Mouse (Mus musculus) embryonic facial prominence, embryonic 15.5 days (tissue): ENCODE data around the gene Abcb6. TPM values are rescaled to one million over a fixed set of nuclear protein-coding genes. Genes with fewer than 3 reads are reported as not detected.

Experiments
- ATAC-seq: fragments of 200-750 bp; cut with Nextera tagmentation; 2 replicates; pipeline ENCODE4 v1.8.0; 2017; ENCODE audit warnings: low read depth, moderate TSS enrichment; ENCODE audit not compliant: insufficient number of reproducible peaks, low FRiP score, low TSS enrichment
- H3K27ac ChIP-seq: fragments of 300-500 bp; sonication (generic); replicated peaks from 2 replicates; pipeline ENCODE4 v1.5.1; 2015; ENCODE audit warnings: mild to moderate bottlenecking, inconsistent platforms
- H3K27me3 ChIP-seq: fragments of 300-500 bp; sonication (generic); 2 replicates; pipeline ENCODE4 v1.6.1; 2015; ENCODE audit warnings: inconsistent platforms
- H3K36me3 ChIP-seq: fragments of 300-500 bp; sonication (generic); 2 replicates; pipeline ENCODE4 v1.6.1; 2015; ENCODE audit warnings: mild to moderate bottlenecking, inconsistent platforms
- H3K4me1 ChIP-seq: fragments of 300-500 bp; sonication (generic); 2 replicates; pipeline ENCODE4 v1.6.1; 2015; ENCODE audit warnings: inconsistent platforms
- H3K4me2 ChIP-seq: fragments of 300-500 bp; sonication (generic); replicated peaks from 2 replicates; pipeline ENCODE4 v1.6.1; 2015; ENCODE audit warnings: mild to moderate bottlenecking, inconsistent platforms
- H3K4me3 ChIP-seq: fragments of 300-500 bp; sonication (generic); replicated peaks from 2 replicates; pipeline ENCODE4 v1.5.1; 2015; ENCODE audit warnings: mild to moderate bottlenecking, inconsistent platforms
- H3K9ac ChIP-seq: fragments of 300-500 bp; sonication (generic); 2 replicates; pipeline ENCODE4 v1.6.1; 2015; ENCODE audit warnings: inconsistent platforms
- H3K9me3 ChIP-seq: fragments of 300-500 bp; sonication (generic); replicated peaks from 2 replicates; pipeline ENCODE4 v1.6.1; 2016; ENCODE audit warnings: inconsistent platforms
- WGBS: fragments of 180-500 bp; shearing (Covaris S2); methylation state at CpG from one replicate; pipeline ENCODE4 v1.1.7; 2015; 5-methylcytosine and 5-hydroxymethylcytosine counted together
- polyA plus RNA-seq: library from polyadenylated mRNA; unstranded; fragments of >200 nt; fragmentation: Nextera tagmentation; extraction: Ambion mirVana; gene quantifications from 2 replicates; pipeline ENCODE4 v1.2.1, GENCODE M21; 2015

Abcb6 gene
- polyA plus RNA-seq, 1 experiment from 2014 or later = 23.3 TPM

DNA sequence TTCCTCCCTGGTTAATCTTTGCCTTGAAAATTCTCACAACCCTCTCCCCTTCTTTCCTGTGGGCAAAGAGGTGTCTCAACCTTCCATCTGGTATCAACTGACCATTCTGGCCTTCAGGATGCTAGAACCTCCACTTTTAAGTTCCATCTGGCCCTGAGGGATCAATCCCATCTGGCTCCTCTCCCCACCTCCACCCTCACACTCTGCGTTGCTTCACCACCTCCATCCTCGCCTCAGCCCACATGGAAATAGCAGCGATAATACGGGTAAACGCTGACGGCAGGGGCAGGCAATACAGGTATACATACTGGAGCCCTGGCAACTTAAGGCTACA lies 37.7 kb upstream of the Abcb6 start:
- Histone ChIP-seq H3K9ac (no peak overlapping the region), H3K9me3 (no peaks in the 10 kb centered on the region), H3K36me3 (peaks cover 30% of the 10 kb centered on the region), H3K27ac (peak overlapping the region; percentile 51), H3K27me3 (peaks cover 51% of the 10 kb centered on the region), H3K4me2 (peak overlapping the region; percentile 98), H3K4me1 (peaks cover 19% of the 10 kb centered on the region), H3K4me3 (peak overlapping the region; percentile 57)
- ATAC-seq = no peak
- 5% methylated on average over 6 of the region's 6 CpGs for WGBS

- no peak overlapping the region for H3K4me3 ChIP-seq
- no peak overlapping the region for H3K9ac ChIP-seq
- peaks cover 37% of the 10 kb centered on the region for H3K36me3 ChIP-seq
- H3K27me3 ChIP-seq = peaks cover 51% of the 10 kb centered on the region
- no peak overlapping the region for H3K27ac ChIP-seq
- no peaks in the 10 kb centered on the region for H3K9me3 ChIP-seq
- 71% methylated on average over 13 of the region's 13 CpGs for WGBS
- H3K4me1 ChIP-seq = peaks cover 27% of the 10 kb centered on the region
- ATAC-seq = no peak
- H3K4me2 ChIP-seq = 0 out of 2 replicates have a peak overlapping the region, but pooled peaks have one; percentile 98
Measured at GRCm38 (mm10) chr1:75216797-75217585, 36.8 kb upstream of the Abcb6 start.

DNA sequence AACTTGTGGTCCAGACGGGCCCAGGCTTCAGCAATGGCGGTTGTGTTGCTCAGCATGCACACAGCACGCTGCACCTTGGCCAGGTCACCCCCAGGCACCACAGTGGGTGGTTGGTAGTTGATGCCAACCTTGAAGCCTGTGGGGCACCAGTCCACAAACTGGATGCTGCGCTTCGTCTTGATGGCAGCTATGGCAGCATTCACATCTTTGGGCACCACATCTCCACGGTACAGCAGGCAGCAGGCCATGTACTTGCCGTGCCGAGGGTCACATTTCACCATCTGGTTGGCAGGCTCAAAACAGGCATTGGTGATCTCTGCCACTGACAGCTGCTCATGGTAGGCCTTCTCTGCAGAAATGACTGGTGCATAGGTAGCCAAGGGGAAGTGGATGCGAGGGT lies 35.6 kb upstream of the Abcb6 start:
- WGBS = 92% methylated on average over 9 of the region's 9 CpGs
- Histone ChIP-seq H3K9ac (no peak overlapping the region), H3K4me3 (no peak overlapping the region), H3K36me3 (peaks cover 41% of the 10 kb centered on the region), H3K27ac (no peak overlapping the region), H3K27me3 (peaks cover 41% of the 10 kb centered on the region), H3K4me2 (no peak overlapping the region), H3K4me1 (peaks cover 37% of the 10 kb centered on the region), H3K9me3 (no peaks in the 10 kb centered on the region)
- no peak for ATAC-seq

GRCm38 (mm10) chr1:75214886-75215285 lies 34.7 kb upstream of the Abcb6 start:
- Histone ChIP-seq H3K27ac (no peak overlapping the region), H3K27me3 (peaks cover 32% of the 10 kb centered on the region)
- WGBS = 71% methylated on average over 5 of the region's 5 CpGs

GRCm38 (mm10) chr1:75214442-75214841 lies 34.2 kb upstream of the Abcb6 start:
- ATAC-seq = no peak
- Histone ChIP-seq H3K9ac (no peak overlapping the region), H3K4me3 (no peak overlapping the region), H3K27ac (no peak overlapping the region), H3K4me2 (no peak overlapping the region), H3K27me3 (peaks cover 27% of the 10 kb centered on the region), H3K36me3 (peaks cover 41% of the 10 kb centered on the region), H3K9me3 (no peaks in the 10 kb centered on the region), H3K4me1 (peaks cover 43% of the 10 kb centered on the region)
- 69% methylated on average over 2 of the region's 2 CpGs for WGBS

More at GRCm38 (mm10) chr1:75214886-75215285, 34.7 kb upstream of the Abcb6 start:
- peaks cover 41% of the 10 kb centered on the region for H3K36me3 ChIP-seq
- H3K9me3 ChIP-seq = no peaks in the 10 kb centered on the region
- H3K9ac ChIP-seq = no peak overlapping the region
- no peak for ATAC-seq
- peaks cover 43% of the 10 kb centered on the region for H3K4me1 ChIP-seq
- no peak overlapping the region for H3K4me2 ChIP-seq
- H3K4me3 ChIP-seq = no peak overlapping the region

- Histone ChIP-seq H3K36me3 (peaks cover 41% of the 10 kb centered on the region), H3K27me3 (peaks cover 14% of the 10 kb centered on the region), H3K4me3 (no peak overlapping the region), H3K27ac (no peak overlapping the region), H3K9me3 (no peaks in the 10 kb centered on the region), H3K9ac (no peak overlapping the region), H3K4me2 (no peak overlapping the region), H3K4me1 (peaks cover 42% of the 10 kb centered on the region)
- 89% methylated on average over 7 of the region's 7 CpGs for WGBS
- ATAC-seq = no peak
Measured at GRCm38 (mm10) chr1:75213096-75213495, 32.9 kb upstream of the Abcb6 start.

GRCm38 (mm10) chr1:75212542-75212941 lies 32.4 kb upstream of the Abcb6 start:
- no peak overlapping the region for H3K27ac ChIP-seq
- H3K4me3 ChIP-seq = no peak overlapping the region
- 71% methylated on average over 4 of the region's 4 CpGs for WGBS
- peaks cover 41% of the 10 kb centered on the region for H3K36me3 ChIP-seq
- no peak overlapping the region for H3K9ac ChIP-seq
- H3K9me3 ChIP-seq = no peaks in the 10 kb centered on the region
- no peak for ATAC-seq
- H3K4me2 ChIP-seq = no peak overlapping the region
- peaks cover 8% of the 10 kb centered on the region for H3K27me3 ChIP-seq
- peaks cover 42% of the 10 kb centered on the region for H3K4me1 ChIP-seq

DNA sequence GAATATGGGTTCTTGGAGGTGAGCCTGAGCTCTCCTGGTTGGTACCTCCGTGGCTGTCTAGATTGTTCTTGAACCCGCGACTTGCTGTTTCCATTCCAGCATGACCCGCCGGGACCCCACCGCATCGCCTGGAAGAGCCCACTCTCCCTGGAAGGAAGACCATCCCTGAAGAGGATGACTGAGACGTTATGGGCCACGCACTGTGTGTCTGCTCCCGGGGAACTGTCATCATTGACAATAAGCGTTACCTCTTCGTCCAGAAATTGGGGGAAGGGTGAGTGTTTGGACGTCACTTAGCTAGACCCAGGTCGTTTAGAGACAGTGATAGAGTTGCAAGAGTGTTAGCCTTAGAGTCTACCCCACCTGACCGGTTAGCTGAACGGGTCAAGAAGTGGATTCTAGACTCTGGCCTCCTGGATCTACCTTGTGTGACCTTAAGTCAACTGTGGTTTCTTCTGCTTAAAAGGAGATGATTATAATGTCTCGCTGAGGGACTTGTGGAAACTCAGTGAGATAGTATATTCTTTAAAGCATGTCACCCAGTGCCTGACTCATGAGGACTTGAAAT lies 31.0 kb upstream of the Abcb6 start:
- Histone ChIP-seq H3K4me3 (peak overlapping the region; percentile 73), H3K9ac (peak overlapping the region; percentile 93), H3K4me1 (peaks cover 42% of the 10 kb centered on the region), H3K27ac (no peak overlapping the region), H3K27me3 (no peaks in the 10 kb centered on the region), H3K4me2 (peak overlapping the region; percentile 90), H3K9me3 (no peaks in the 10 kb centered on the region), H3K36me3 (peaks cover 41% of the 10 kb centered on the region)
- no peak for ATAC-seq
- WGBS = 12% methylated on average over 17 of the region's 17 CpGs

GRCm38 (mm10) chr1:75210136-75211087 lies 30.2 kb upstream of the Abcb6 start, which contains the start of the genes Glb1l and Stk16:
Gene Glb1l (minus strand): TSS chr1:75210813.
Gene Stk16 (plus strand): TSS chr1:75210838.
- Histone ChIP-seq H3K27me3 (no peaks in the 10 kb centered on the region), H3K4me3 (peak within 1 kb of the TSS; percentile 73), H3K9ac (peak within 1 kb of the TSS; percentile 93), H3K36me3 (peaks cover 36% of the 10 kb centered on the region), H3K27ac (no peak within 1 kb of the TSS), H3K4me1 (peaks cover 42% of the 10 kb centered on the region), H3K4me2 (peak within 1 kb of the TSS; percentile 90), H3K9me3 (no peaks in the 10 kb centered on the region)
- 5% methylated on average over 42 of the region's 42 CpGs for WGBS
- ATAC-seq = peak; percentile 90

GRCm38 (mm10) chr1:75208967-75209678 lies 28.9 kb upstream of the Abcb6 start:
- Histone ChIP-seq H3K4me1 (peaks cover 42% of the 10 kb centered on the region), H3K4me3 (peak overlapping the region; percentile 73), H3K27ac (peak overlapping the region; percentile 63), H3K9me3 (no peaks in the 10 kb centered on the region), H3K9ac (peak overlapping the region; percentile 53), H3K4me2 (peak overlapping the region; percentile 90), H3K27me3 (no peaks in the 10 kb centered on the region), H3K36me3 (peaks cover 24% of the 10 kb centered on the region)
- no peak for ATAC-seq
- 13% methylated on average over 34 of the region's 34 CpGs for WGBS
